ENCODE assay signal across 17 mouse cellular contexts in the genomic region with DNA sequence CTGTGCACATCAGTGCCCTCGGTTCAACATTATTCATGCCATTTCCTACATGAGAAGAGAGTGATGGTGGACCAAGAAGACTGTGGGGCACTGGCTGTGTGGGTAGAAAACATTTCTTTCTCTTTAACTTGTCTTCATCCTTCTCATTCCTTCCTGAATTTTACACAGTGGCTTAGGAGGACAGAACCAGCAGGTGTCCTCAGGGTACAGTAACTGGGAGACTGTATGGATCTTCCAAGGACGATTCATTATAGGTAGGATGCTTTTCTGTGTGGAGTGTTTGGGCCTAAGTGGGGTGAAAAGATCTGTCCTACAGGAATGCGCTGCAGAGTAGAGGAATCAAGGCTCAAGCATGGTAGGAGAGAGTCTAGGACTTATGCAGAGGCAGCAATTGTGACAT.
"Had no signal": no experiment of that assay in that cellular context is flagged by ENCODE, and none has a peak within 500 bp of the region (broad histone marks: within the 10 kb centered on the region; RNA-seq: fewer than 3 reads in every experiment).

No protein-coding gene starts in this region.

- ATAC-seq: midbrain, embryonic 13.5 days had no signal

- H3K9me3 ChIP-seq: liver, embryonic 13.5 days; midbrain, embryonic 10.5 days; midbrain, embryonic 13.5 days; neural tube, embryonic 12.5 days; neural tube, embryonic 15.5 days; stomach, embryonic 15.5 days had no signal

- H3K27ac ChIP-seq: liver, embryonic 13.5 days; midbrain, embryonic 10.5 days; midbrain, embryonic 13.5 days; neural tube, embryonic 12.5 days; neural tube, embryonic 15.5 days; stomach, embryonic 15.5 days had no signal

- H3K27me3 ChIP-seq: liver, embryonic 13.5 days; megakaryocyte, embryonic 14.5 days; midbrain, embryonic 13.5 days; neural tube, embryonic 12.5 days; neural tube, embryonic 15.5 days; stomach, embryonic 15.5 days had no signal

- H3K4me1 ChIP-seq: liver, embryonic 13.5 days; megakaryocyte, embryonic 14.5 days; midbrain, embryonic 10.5 days; midbrain, embryonic 13.5 days; neural tube, embryonic 12.5 days; neural tube, embryonic 15.5 days; stomach, embryonic 15.5 days had no signal

- DNase-seq: kidney, adult 9 months; kidney, postnatal 14 days; kidney, postnatal 4 days; liver, embryonic 13.5 days; lung, adult 2 months; lung, postnatal 36 days; right cerebral cortex, adult 18-20 months; right cerebral cortex, postnatal 14 days; right cerebral cortex, postnatal 4 days; thymus, adult 18-20 months; thymus, postnatal 36 days had no signal

- H3K4me2 ChIP-seq: liver, embryonic 13.5 days; midbrain, embryonic 13.5 days; neural tube, embryonic 12.5 days; neural tube, embryonic 15.5 days; stomach, embryonic 15.5 days had no signal

- H3K36me3 ChIP-seq: liver, embryonic 13.5 days; midbrain, embryonic 10.5 days; midbrain, embryonic 13.5 days; neural tube, embryonic 12.5 days; neural tube, embryonic 15.5 days; stomach, embryonic 15.5 days had no signal

- H3K4me3 ChIP-seq: liver, embryonic 13.5 days; megakaryocyte, embryonic 14.5 days; midbrain, embryonic 10.5 days; midbrain, embryonic 13.5 days; neural tube, embryonic 12.5 days; neural tube, embryonic 15.5 days; stomach, embryonic 15.5 days had no signal

- H3K9ac ChIP-seq: liver, embryonic 13.5 days; midbrain, embryonic 13.5 days; neural tube, embryonic 12.5 days; neural tube, embryonic 15.5 days; stomach, embryonic 15.5 days had no signal
